Mouse (Mus musculus) kidney, postnatal 36 days (tissue): ENCODE data around the gene Crb1.

ENCODE experiments used
- DNase-seq, 2 experiments: peaks; one replicate each; pipeline ENCODE4 v3.0.0; 2021 to 2022; ENCODE audit warnings: mixed read lengths in 2 of 2

Gene Crb1

DNA sequence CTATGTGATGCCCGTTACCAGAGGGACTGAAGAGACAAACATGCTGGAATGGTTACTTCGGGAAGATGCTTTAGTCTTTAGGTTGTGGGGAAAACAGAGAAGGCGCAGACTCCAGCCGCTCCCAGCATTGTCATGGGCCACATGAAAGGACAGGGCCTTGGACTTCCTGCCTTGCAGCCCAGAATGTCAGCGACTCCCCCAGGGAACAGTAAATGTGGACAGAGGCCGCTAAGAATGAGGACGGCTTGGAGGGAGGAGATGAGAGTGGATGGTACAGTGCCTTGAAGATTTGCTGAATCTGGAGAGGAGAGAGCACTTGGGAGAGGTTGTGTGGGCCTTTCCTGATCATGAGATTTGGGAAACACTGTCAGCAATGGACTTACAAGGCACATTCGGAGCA is 161.6 kb downstream of the Crb1 start:
- DNase-seq: no peak

- DNase-seq: no peak
These were observed 166.4 kb downstream of the Crb1 start for GRCm38 (mm10) chr1:139210505-139210904.

DNA sequence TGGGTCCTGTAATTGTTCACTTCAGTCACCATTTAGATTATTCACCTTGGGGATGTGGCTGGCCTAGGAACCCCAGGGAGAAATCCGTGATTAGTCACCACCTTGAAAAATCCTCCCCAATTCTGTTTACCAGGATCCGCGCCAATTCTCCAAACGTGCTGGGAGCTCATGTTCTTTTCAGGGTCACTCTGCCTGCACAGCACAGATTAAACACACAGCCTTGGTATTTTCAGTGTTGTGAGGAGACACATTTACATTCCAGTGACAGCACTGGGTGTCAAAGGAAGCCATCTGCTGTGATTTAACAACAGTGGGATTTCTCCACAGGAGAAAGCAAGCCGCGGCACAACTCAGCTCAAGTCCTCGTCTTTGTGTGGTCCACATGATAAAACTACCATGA is 167.1 kb downstream of the Crb1 start:
- DNase-seq: no peak

DNA sequence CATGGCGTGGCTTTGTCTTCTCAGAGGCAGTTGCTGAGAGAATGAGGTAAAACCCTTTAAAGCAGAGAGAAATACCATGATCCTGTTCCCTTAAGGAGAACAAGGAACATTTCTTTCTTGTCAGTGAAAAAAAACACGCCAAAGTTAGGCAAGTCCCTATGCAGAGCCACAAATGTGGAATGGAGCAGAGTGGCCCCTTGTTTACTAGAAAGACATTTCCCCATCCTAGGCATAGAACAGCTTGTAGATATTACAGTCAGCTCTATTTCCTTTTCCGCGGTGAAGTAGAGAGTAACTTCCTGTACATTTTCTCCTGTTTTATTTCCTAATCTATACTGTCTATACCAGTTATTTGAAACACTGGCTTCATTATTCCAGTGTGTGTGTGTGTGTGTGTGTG is 170.6 kb downstream of the Crb1 start:
- DNase-seq: no peak

DNA sequence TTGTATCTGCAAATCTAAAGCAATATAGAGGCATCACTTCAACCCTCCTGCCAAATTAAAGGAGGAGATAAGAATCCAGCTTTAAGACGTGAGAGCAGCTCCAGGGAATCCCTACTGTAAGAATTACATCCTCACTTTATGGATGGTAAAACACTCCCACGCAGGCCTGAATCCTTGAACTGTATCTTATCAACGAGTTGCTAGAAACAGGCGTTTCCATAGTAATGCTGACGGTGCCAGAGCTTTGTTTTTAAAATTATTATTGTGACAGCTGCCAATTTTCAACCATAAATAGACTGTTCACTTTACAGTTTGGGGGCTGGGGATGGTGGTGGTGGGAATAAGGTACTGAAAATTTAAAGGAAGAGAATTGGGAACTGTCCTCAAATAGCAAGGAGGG is 173.9 kb downstream of the Crb1 start:
- DNase-seq: no peak

- no peak for DNase-seq
These were observed 182.4 kb downstream of the Crb1 start for GRCm38 (mm10) chr1:139194428-139195028.

DNA sequence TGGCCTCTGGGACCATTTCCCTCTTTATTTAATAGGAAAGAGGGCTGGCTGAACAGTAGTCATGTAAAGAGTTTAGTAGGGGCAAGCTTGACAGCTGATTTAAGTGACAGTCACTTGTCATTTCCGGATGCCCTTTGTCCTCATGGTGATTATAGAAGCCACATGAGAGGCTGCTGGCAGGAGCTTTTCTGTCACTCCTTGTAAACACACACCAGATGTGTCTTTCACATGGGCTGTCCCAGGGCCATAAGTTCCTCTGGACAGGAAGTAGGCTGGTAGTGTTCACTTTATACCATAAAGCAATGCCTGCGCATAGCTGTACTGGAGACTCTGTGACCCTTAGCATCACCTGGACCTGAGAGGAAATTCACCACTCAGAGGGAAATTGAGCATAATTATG is 182.9 kb downstream of the Crb1 start:
- no peak for DNase-seq

DNA sequence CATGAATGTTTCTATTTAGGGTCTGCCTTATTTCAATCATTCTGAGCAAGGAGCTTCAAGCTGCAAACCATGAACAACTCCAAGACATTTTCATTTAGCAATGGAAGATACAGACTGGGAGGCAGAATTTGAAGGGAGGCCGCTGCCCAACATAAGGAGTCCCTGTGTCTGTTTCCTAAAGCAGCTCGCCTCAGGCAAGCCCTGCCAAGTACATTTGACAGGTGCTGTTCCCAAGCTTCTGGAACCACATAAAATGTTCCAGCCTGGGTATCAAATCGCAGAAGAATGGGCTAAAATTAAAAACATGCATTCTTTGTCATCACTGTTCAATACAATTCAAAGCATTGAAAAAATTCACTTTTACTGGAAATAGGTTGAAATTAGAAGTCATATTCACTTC is 184.3 kb downstream of the Crb1 start:
- no peak for DNase-seq

GRCm38 (mm10) chr1:139180481-139181149 is 196.3 kb downstream of the Crb1 start:
- DNase-seq: no peak

- no peak for DNase-seq
These were observed 197.2 kb downstream of the Crb1 start for GRCm38 (mm10) chr1:139179707-139180106.

DNA sequence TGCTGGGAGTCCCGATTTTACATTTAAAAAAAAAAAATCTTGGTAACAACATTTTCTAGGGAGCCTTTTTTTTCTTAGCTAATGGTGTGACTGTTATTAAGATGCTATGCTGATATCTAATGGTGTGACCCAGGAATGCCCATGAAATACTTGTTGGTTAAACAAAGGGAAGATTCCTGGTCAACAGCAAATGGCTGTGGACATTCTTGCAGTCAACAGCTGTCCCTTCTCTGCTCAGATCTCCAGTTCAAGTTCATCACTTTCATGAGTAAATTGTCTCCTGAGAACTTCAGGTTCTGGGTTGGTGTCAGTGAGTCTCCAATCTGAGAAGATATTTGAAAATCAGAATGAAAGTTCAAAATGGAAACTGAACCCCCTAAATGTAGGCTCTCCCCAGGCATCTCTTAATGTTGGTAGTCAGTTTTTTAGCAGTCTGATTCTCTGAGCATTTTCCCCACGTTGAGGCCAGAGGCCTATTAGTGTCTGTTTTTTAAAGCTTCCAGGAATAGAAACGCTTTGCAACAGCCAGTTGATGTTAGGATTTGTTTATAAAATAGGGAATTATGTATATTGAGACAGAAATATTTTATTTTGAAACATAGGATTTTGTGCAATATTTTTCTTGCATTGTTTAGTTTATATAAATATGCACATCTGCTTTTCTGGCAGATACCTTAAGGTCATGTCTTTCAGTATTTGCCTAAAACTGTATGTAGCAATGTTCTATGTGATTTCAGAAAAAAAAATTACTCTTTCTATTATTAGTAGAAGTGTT is 202.7 kb downstream of the Crb1 start:
- no peak for DNase-seq

GRCm38 (mm10) chr1:139162814-139163213 is 214.1 kb downstream of the Crb1 start:
- peak; percentile 16 to 40 for DNase-seq

DNA sequence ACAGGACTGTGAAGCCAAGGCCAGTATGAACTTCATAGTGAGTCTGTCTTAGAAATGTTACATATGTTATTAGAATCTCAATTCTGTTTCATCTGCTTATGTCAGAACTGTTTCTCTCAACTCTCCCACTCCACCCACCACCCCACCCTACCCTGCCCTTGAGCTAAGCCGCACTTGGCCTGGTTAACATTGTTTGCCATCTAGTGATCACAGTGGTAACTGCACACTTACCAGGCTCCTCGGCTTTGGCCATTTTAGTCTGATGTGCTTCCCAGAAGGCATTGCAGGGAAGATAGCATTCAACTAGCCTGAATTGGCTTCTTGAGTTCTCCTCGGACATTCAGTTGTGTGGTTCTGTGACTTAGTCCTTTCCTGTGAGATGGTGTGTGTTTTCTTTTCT is 215.3 kb downstream of the Crb1 start:
- peak in 1 of 2 experiments; percentile 11 for DNase-seq

GRCm38 (mm10) chr1:139156397-139156796 is 220.5 kb downstream of the Crb1 start:
- DNase-seq: peak; percentile 16 to 25

DNA sequence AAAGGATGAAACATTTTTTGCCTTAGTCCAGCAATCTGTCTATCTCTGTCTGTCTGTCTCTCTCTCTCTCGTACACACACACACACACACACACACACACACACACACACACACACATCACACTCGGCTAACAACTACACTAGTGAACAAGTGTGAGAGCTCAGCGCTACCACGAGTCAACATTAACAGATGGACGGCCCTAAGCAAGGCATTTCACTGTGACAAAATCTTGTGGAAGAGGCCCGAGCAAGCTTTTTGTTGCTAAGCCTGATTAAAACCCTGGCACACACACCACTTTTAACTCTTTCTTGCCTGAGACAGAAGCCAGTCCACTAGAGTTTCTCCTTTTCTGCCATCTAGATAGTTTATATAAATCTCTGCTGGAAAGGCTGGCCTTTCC is 223.4 kb downstream of the Crb1 start:
- DNase-seq: no peak

GRCm38 (mm10) chr1:139153006-139153405 is 223.9 kb downstream of the Crb1 start:
- DNase-seq: no peak
